8 mouse cellular contexts compared by ENCODE assay signal in the genomic region with DNA sequence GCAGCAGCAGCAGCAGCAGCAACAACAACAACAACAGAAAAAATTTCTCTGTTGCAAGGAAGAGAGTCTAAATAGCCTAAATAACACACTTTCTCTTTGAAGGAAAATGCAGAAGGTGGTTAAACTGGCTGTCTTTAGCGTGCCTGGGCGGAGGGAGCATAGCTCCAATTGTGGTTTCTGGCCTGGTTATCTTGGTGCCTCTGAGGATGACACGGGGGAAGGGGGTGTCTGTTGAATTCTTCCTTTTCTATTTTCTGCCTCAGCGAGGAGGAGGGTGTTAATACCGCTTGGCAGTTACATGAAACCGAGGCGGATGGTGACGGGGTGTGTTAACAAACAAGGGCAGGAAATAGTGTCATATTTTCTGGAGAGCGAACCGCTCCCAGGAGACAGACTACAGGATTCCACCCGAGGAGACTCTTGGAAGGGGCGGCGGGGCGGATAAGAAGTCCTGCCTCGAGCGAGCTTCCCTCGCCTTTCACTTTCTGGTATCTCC. TPM values are rescaled to one million over a fixed set of nuclear protein-coding genes. Genes with fewer than 3 reads are reported as not detected.
A peak's percentile ranks its signal among the peaks of the same experiment; 100 is the strongest.
DNase-seq lines count a peak whose midpoint lies in the region; ATAC-seq and TF ChIP-seq lines count a peak whose summit lies in the region.

No protein-coding gene starts in this region.

- no peaks in the 10 kb centered on the region for H3K9me3 ChIP-seq in lung, embryonic 14.5 days (ENCODE audit: low read depth, low read length)

- H3K27me3 ChIP-seq in lung, embryonic 14.5 days (ENCODE audit: insufficient read depth, low read length), result no peaks in the 10 kb centered on the region

- H3K36me3 ChIP-seq in lung, embryonic 14.5 days (ENCODE audit: insufficient read depth), result no peaks in the 10 kb centered on the region

- H3K4me2 ChIP-seq in lung, embryonic 14.5 days, result peak overlapping the region; percentile 70

- DNase-seq in adrenal gland, adult (ENCODE audit: inconsistent age in 2 of 2, low spot score in 1 of 2), result peak; percentile 54 to 84
- no peak for DNase-seq in adrenal gland, postnatal 4 days (ENCODE audit: low spot score in 2 of 2)
- peak; percentile 44 to 46 for DNase-seq in frontal cortex, postnatal 10 days (ENCODE audit: low spot score in 2 of 2)
- DNase-seq in layer of hippocampus, adult 8-10 months (ENCODE audit: low spot score in 2 of 2), result peak; percentile 20
- DNase-seq in lung, embryonic 14.5 days, result peak; percentile 59
- DNase-seq in right cerebral cortex, postnatal 14 days, result peak; percentile 32

- TF ChIP-seq POLR2A in bone marrow, adult 2 months (IDR thresholded peaks at IDR 0.05; ENCODE audit: borderline replicate concordance, control insufficient read depth, low read depth, low read length), result no peak

- ATAC-seq in hematopoietic stem cell, adult 5-6 weeks (replicated peaks in 1 of 2; ENCODE audit: insufficient read depth in 1 of 2, low FRiP score in 2 of 2, low TSS enrichment in 1 of 2, low read depth in 1 of 2, poor library complexity in 2 of 2, severe bottlenecking in 2 of 2), result peak; percentile 52 to 68; a peak in 3 of 4 replicates
- ATAC-seq in lung, embryonic 14.5 days (ENCODE audit: insufficient read depth), result peak; percentile 57; the same call in 1 of the 2 replicates

- H3K4me3 ChIP-seq in bone marrow, adult 2 months (replicated peaks; ENCODE audit: control insufficient read depth, low read depth, low read length), result peak overlapping the region; percentile 65
- H3K4me3 ChIP-seq in lung, embryonic 14.5 days (ENCODE audit: low read depth, low read length), result peak overlapping the region; percentile 39

- TF ChIP-seq CTCF in bone marrow, adult 2 months (IDR thresholded peaks at IDR 0.05; ENCODE audit: control insufficient read depth, insufficient read depth, low read length), result no peak
- no peak for TF ChIP-seq CTCF in lung, embryonic 14.5 days (IDR thresholded peaks at IDR 0.05; ENCODE audit: low read depth)

- peak overlapping the region; percentile 32 for H3K9ac ChIP-seq in lung, embryonic 14.5 days

- no peaks in the 10 kb centered on the region for H3K4me1 ChIP-seq in bone marrow, adult 2 months (ENCODE audit: control insufficient read depth, insufficient read depth, low read length)
- H3K4me1 ChIP-seq in lung, embryonic 14.5 days (ENCODE audit: insufficient read depth), result no peaks in the 10 kb centered on the region

- H3K27ac ChIP-seq in bone marrow, adult 2 months (ENCODE audit: control insufficient read depth, insufficient read depth, low read depth, low read length, poor library complexity), result no peak overlapping the region
- H3K27ac ChIP-seq in lung, embryonic 14.5 days (ENCODE audit: low read depth), result no peak overlapping the region

- 5% methylated on average over 17 of the region's 17 CpGs for WGBS in bone marrow, adult 2 months
- WGBS in lung, embryonic 14.5 days, result 13% methylated on average over 17 of the region's 17 CpGs

RNA-seq across cellular contexts. Expression of gene Gm525, which starts 27.2 kb away (rescaled TPM):
- total RNA-seq in adrenal gland, postnatal 4 days (2021), result under 1 TPM in 1 of 2 experiments, not detected in 1; 0.62 TPM
- not detected in 2 replicates for polyA plus RNA-seq in bone marrow, adult 2 months (2011; ENCODE audit: insufficient read depth, insufficient read length, low replicate concordance, missing spikeins)
- not detected in 2 replicates for total RNA-seq in hematopoietic stem cell, adult 5-6 weeks (2017)
- total RNA-seq in layer of hippocampus, adult 8-10 months (2022), result not detected
- 0.38 TPM in 1 of 2 replicates, not detected in the other for polyA plus RNA-seq in lung, embryonic 14.5 days (2014; fragmentation: Nextera tagmentation; extraction: Ambion mirVana)

RNA-seq across cellular contexts. Expression of gene Dgke, which starts 34.2 kb away (rescaled TPM):
- 10 to 100 TPM; 11.3 to 14.2 TPM for total RNA-seq in adrenal gland, postnatal 4 days (2021)
- 1.9 and 2.0 TPM in 2 replicates for polyA plus RNA-seq in bone marrow, adult 2 months (2011; ENCODE audit: insufficient read depth, insufficient read length, low replicate concordance, missing spikeins)
- 9.5 and 10.2 TPM in 2 replicates for total RNA-seq in hematopoietic stem cell, adult 5-6 weeks (2017)
- 10 to 100 TPM; 45.9 to 51.3 (median 47.0) TPM for total RNA-seq in layer of hippocampus, adult 8-10 months (2022)
- polyA plus RNA-seq in lung, embryonic 14.5 days (2014; fragmentation: Nextera tagmentation; extraction: Ambion mirVana), result 5.5 and 5.8 TPM in 2 replicates

Comparison
In these comparisons a context has a peak if more than half of its experiments do, and no peak if none do; other contexts are left out.
1. DNase-seq: peak in adrenal gland, adult (2 of 2), frontal cortex, postnatal 10 days (2 of 2), layer of hippocampus, adult 8-10 months (2 of 2), lung, embryonic 14.5 days (single experiment) and right cerebral cortex, postnatal 14 days (single experiment); none in adrenal gland, postnatal 4 days (0 of 2).